Mouse (Mus musculus) kidney, adult 18-20 months (tissue): Measurements from ENCODE around the gene Crygb.
A peak's percentile ranks its signal among the peaks of the same experiment; 100 is the strongest.
"Not testable (repeated sequence)": the region's sequence is repeated elsewhere in the genome, so short reads cannot be mapped to it uniquely, and the experiment has no call there.

Experiments
- DNase-seq: peaks from one replicate; pipeline ENCODE4 v3.0.0; 2021

Crygb gene

GRCm38 (mm10) chr1:65067842-65068241 lies 14.2 kb downstream of the Crygb start:
- no peak for DNase-seq

- DNase-seq: no peak
Measured at GRCm38 (mm10) chr1:65064201-65064600, 17.9 kb downstream of the Crygb start.

- DNase-seq: no peak
Measured at GRCm38 (mm10) chr1:65063352-65063751, 18.7 kb downstream of the Crygb start, which contains the start of gene Crygd. TSS of gene Crygd (minus strand) at chr1:65063452.

GRCm38 (mm10) chr1:65052140-65052539 lies 29.9 kb downstream of the Crygb start:
- no peak for DNase-seq

- no peak for DNase-seq
Measured at GRCm38 (mm10) chr1:65051696-65052095, 30.4 kb downstream of the Crygb start.

- DNase-seq: not testable (repeated sequence)
Measured at GRCm38 (mm10) chr1:65050952-65051351, 31.1 kb downstream of the Crygb start, which contains the start of gene Cryge. TSS of gene Cryge (minus strand) at chr1:65051149.

- DNase-seq: peak; percentile 35
Measured at GRCm38 (mm10) chr1:65048781-65049180, 33.3 kb downstream of the Crygb start.

GRCm38 (mm10) chr1:65046401-65047109 lies 35.5 kb downstream of the Crygb start:
- peak; percentile 7 for DNase-seq

DNA sequence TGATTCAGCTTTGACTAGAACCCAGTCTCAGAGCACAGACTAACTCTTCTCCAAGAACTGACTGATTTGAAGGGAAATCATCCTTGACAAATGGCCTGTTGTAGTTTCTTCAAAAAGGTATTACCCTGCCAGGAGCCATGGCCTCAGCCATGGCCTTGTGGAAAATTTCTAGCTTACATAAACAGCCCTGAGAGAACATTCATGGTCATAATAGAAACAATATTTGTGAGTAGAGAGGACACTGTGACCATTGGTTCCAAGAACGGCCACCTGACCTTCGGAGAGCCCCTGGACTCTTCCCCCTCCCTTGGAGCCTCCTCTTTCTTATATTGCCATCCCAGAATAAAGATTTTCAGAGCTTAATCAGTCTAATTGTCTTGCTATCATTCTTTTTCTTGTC lies 38.7 kb downstream of the Crygb start:
- DNase-seq: no peak

DNA sequence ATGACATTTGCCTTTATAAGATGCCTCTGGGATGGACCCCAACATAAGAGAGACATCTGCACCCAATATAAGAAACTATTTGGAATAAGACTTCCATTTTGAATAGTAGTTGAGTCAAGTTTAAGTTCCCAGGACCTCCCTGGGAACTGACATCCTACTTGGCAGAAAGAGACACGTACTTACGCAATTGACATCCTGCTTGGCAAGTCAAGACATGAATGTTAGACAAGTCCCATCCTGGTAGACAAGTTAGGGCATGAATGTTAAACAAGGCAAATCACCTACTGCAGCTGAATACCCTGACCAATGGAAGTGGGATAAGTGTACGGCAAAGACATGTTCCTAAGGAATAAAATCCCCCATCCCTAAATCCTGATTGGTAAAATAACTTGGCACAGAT lies 40.3 kb downstream of the Crygb start:
- DNase-seq: no peak

GRCm38 (mm10) chr1:65040806-65041205 lies 41.3 kb downstream of the Crygb start:
- DNase-seq: no peak

- DNase-seq: no peak
Measured at GRCm38 (mm10) chr1:65039679-65040078, 42.4 kb downstream of the Crygb start.

DNA sequence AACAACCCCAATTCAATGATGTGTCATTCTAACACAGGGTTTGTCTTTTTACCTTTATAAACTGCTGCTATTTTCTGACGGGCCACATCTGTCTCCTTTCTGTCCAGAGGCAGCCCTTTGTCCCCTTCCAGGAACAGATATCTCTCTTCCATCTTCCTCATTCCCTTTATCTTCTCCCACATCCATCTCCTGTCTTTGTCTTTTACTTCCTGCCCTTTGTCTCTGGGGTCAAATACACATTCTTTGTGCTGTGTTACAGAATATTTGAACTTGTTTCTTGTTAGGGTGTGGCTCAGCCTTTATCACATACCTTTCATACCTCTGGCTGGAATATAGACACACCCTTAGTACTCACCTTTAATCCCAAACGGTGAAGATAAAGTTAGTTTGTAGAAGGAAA lies 44.5 kb downstream of the Crygb start:
- DNase-seq: no peak

DNA sequence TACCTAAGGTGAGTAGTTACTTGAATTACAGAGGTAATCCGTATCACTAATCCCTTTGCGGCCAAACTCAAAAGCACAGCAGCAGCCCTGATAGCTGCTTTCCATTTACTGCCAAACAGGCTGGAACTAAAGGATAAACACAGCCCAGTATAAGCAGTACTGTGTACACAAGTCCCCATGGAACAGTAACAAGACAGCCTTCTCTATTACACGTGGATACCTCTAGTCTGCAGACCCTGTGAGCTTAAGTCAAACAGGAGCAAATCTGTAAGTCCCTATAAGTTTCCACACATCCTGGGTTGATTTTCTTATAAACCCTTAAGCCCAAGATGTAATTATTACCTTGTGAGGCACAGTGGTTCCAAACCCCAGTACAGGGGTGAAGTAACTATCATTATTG lies 46.6 kb downstream of the Crygb start:
- no peak for DNase-seq

GRCm38 (mm10) chr1:65032641-65033040 lies 49.4 kb downstream of the Crygb start, which contains the start of gene Akr1cl:
TSS of gene Akr1cl (minus strand) at chr1:65032759.
- no peak for DNase-seq
